Mouse (Mus musculus): ENCODE measurements around the gene Gmnn. TPM values are rescaled to one million over a fixed set of nuclear protein-coding genes. Genes with fewer than 3 reads are reported as not detected.

Gene Gmnn
- polyA plus RNA-seq, 1 experiment from 2014 or later, result 113 TPM

GRCm38 (mm10) chr13:24709656-24710396 is 51.9 kb downstream of the Gmnn start:
- no peaks in the 10 kb centered on the region for H3K27me3 ChIP-seq
- no peak for ATAC-seq (ENCODE audit: insufficient read depth)
- 70% methylated on average over 12 of the region's 12 CpGs for WGBS (ENCODE audit: insufficient replicate concordance)
- H3K4me1 ChIP-seq (replicated peaks), result peaks cover 4% of the 10 kb centered on the region; the same call in 1 of the 2 replicates
- no peak overlapping the region for H3K27ac ChIP-seq (replicated peaks)
- no peak overlapping the region for H3K4me3 ChIP-seq (replicated peaks)
- no peaks in the 10 kb centered on the region for H3K9me3 ChIP-seq (replicated peaks)
- no peak overlapping the region for H3K9ac ChIP-seq
- H3K36me3 ChIP-seq (replicated peaks), result no peaks in the 10 kb centered on the region
- H3K4me2 ChIP-seq, result no peak overlapping the region

GRCm38 (mm10) chr13:24702128-24702527 is 59.6 kb downstream of the Gmnn start:
- 74% methylated on average over 5 of the region's 5 CpGs for WGBS (ENCODE audit: insufficient replicate concordance)
- no peaks in the 10 kb centered on the region for H3K36me3 ChIP-seq (replicated peaks)
- no peak overlapping the region for H3K27ac ChIP-seq (replicated peaks)
- H3K4me3 ChIP-seq (replicated peaks), result no peak overlapping the region
- no peak overlapping the region for H3K4me2 ChIP-seq
- no peaks in the 10 kb centered on the region for H3K4me1 ChIP-seq (replicated peaks)
- no peak overlapping the region for H3K9ac ChIP-seq
- no peaks in the 10 kb centered on the region for H3K27me3 ChIP-seq
- no peaks in the 10 kb centered on the region for H3K9me3 ChIP-seq (replicated peaks)
- no peak for ATAC-seq (ENCODE audit: insufficient read depth)

Other genes starting within 250 kb of the Gmnn start
- gene Ripor2, start 179.7 kb downstream of the Gmnn start, polyA plus RNA-seq (2015; fragmentation: Nextera tagmentation; extraction: Ambion mirVana), result 3.1 and 3.2 TPM in 2 replicates
- not detected in 2 replicates for gene Armh2, start 20.7 kb downstream of the Gmnn start, polyA plus RNA-seq (2015; fragmentation: Nextera tagmentation; extraction: Ambion mirVana)
- 8.3 and 11.3 TPM in 2 replicates for gene BC005537, start 39.7 kb upstream of the Gmnn start, polyA plus RNA-seq (2015; fragmentation: Nextera tagmentation; extraction: Ambion mirVana)
- gene Acot13, start 69.6 kb upstream of the Gmnn start, polyA plus RNA-seq (2015; fragmentation: Nextera tagmentation; extraction: Ambion mirVana), result 50.0 and 55.1 TPM in 2 replicates
- 20.4 and 23.2 TPM in 2 replicates for gene Tdp2, start 69.8 kb upstream of the Gmnn start, polyA plus RNA-seq (2015; fragmentation: Nextera tagmentation; extraction: Ambion mirVana)
- gene D130043K22Rik, start 83.2 kb upstream of the Gmnn start, polyA plus RNA-seq (2015; fragmentation: Nextera tagmentation; extraction: Ambion mirVana), result 0.13 and 0.15 TPM in 2 replicates
- gene Aldh5a1, start 175.7 kb upstream of the Gmnn start, polyA plus RNA-seq (2015; fragmentation: Nextera tagmentation; extraction: Ambion mirVana), result 3.5 and 4.0 TPM in 2 replicates
- 11.7 and 17.2 TPM in 2 replicates for gene Gpld1, start 181.2 kb upstream of the Gmnn start, polyA plus RNA-seq (2015; fragmentation: Nextera tagmentation; extraction: Ambion mirVana)

Measured in liver, embryonic 15.5 days (tissue).